Mouse (Mus musculus): ENCODE measurements around the gene Gm36176. TPM values are rescaled to one million over a fixed set of nuclear protein-coding genes. Genes with fewer than 3 reads are reported as not detected.

Gm36176 gene
- polyA plus RNA-seq, 1 experiment from 2014 or later, result not detected

- 70% methylated on average over 6 of the region's 6 CpGs for WGBS
- no peak for ATAC-seq
These were observed 7.6 kb upstream of the Gm36176 start for GRCm38 (mm10) chr10:77839006-77839405.

GRCm38 (mm10) chr10:77846961-77847360 is 358 bp downstream of the Gm36176 start:
- no peak overlapping the region for H3K9ac ChIP-seq
- no peak overlapping the region for H3K27ac ChIP-seq
- H3K27me3 ChIP-seq (replicated peaks), result no peaks in the 10 kb centered on the region
- 20% methylated on average over 2 of the region's 2 CpGs for WGBS
- no peaks in the 10 kb centered on the region for H3K9me3 ChIP-seq
- no peak for ATAC-seq
- no peak overlapping the region for H3K4me2 ChIP-seq (replicated peaks)
- H3K4me3 ChIP-seq (replicated peaks), result no peak overlapping the region
- no peaks in the 10 kb centered on the region for H3K36me3 ChIP-seq
- H3K4me1 ChIP-seq (replicated peaks), result no peaks in the 10 kb centered on the region

More at GRCm38 (mm10) chr10:77839006-77839405, 7.6 kb upstream of the Gm36176 start:
- no peak overlapping the region for H3K4me2 ChIP-seq (replicated peaks)
- no peaks in the 10 kb centered on the region for H3K4me1 ChIP-seq (replicated peaks)
- H3K9ac ChIP-seq, result no peak overlapping the region
- no peaks in the 10 kb centered on the region for H3K27me3 ChIP-seq (replicated peaks)
- H3K27ac ChIP-seq, result no peak overlapping the region
- H3K4me3 ChIP-seq (replicated peaks), result no peak overlapping the region
- H3K36me3 ChIP-seq, result no peaks in the 10 kb centered on the region
- H3K9me3 ChIP-seq, result no peaks in the 10 kb centered on the region

DNA sequence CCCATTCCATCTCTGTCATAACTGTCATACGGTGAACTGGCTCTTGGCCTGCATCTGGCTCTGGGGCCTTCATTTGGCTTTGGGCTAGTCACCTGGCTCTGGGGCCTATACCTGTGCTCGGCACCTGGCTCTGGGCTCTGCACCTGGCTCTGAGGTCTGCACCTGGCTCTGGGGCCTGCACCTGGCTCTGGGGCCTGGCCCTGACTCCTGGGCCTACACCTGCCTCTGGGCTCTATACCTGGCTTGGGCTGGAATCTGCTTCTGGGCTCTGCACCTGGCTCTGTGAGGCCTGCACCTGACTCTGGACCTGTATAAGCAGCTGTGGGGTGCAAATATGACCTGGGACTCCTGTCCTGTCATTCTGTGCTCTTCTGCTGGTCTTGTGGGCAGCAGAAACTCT is 935 bp downstream of the Gm36176 start:
- ATAC-seq, result 0 out of 2 replicates have a peak, but pooled peaks have one; percentile 31
- 80% methylated on average over 2 of the region's 2 CpGs for WGBS
- H3K4me1 ChIP-seq (replicated peaks), result no peaks in the 10 kb centered on the region

GRCm38 (mm10) chr10:77852559-77852958 is 6.0 kb downstream of the Gm36176 start, which contains the start of gene Gm10318:
Gm10318 (plus strand) TSS chr10:77852859.
- Histone ChIP-seq H3K9me3 (no peaks in the 10 kb centered on the region), H3K4me1 (replicated peaks) (no peaks in the 10 kb centered on the region), H3K4me2 (replicated peaks) (no peak within 1 kb of the TSS), H3K4me3 (replicated peaks) (no peak within 1 kb of the TSS), H3K36me3 (no peaks in the 10 kb centered on the region), H3K9ac (no peak within 1 kb of the TSS), H3K27me3 (replicated peaks) (no peaks in the 10 kb centered on the region; the same call in 1 of the 2 replicates), H3K27ac (no peak within 1 kb of the TSS)
- no peak for ATAC-seq
- WGBS, result 65% methylated on average over 9 of the region's 9 CpGs

More for the DNA sequence above, 935 bp downstream of the Gm36176 start:
- no peaks in the 10 kb centered on the region for H3K36me3 ChIP-seq
- H3K9me3 ChIP-seq, result no peaks in the 10 kb centered on the region
- H3K4me2 ChIP-seq (replicated peaks), result no peak overlapping the region
- no peak overlapping the region for H3K4me3 ChIP-seq (replicated peaks)
- no peaks in the 10 kb centered on the region for H3K27me3 ChIP-seq (replicated peaks)
- no peak overlapping the region for H3K9ac ChIP-seq
- H3K27ac ChIP-seq, result no peak overlapping the region

DNA sequence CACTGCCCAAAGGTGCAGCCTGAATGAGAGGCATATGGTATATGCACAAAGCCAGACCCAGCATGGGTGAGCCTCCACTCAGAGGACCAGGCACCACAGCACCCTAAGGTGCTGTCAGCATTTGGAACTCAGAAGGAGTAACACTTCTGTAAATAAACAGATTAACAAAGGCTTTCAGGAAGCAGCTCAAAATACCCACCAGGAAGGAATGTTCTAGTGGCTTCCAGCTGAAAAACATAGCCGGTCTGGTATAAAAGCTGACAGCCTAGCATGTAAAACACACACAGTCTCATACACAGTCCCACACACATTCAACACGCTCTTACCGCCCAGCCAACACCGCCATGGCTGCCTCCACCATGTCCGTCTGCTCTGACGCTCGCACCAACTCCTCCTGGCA is 15.1 kb downstream of the Gm36176 start, which contains the start of gene Gm3285:
Gm3285 (plus strand) TSS at position 301 of the 400 bp plus-strand sequence.
- Histone ChIP-seq H3K27me3 (replicated peaks) (no peaks in the 10 kb centered on the region), H3K9me3 (no peaks in the 10 kb centered on the region), H3K4me1 (replicated peaks) (no peaks in the 10 kb centered on the region), H3K36me3 (no peaks in the 10 kb centered on the region), H3K9ac (no peak within 1 kb of the TSS), H3K27ac (no peak within 1 kb of the TSS), H3K4me2 (replicated peaks) (no peak within 1 kb of the TSS), H3K4me3 (replicated peaks) (no peak within 1 kb of the TSS)
- WGBS, result 48% methylated on average over 7 of the region's 7 CpGs
- ATAC-seq, result no peak

DNA sequence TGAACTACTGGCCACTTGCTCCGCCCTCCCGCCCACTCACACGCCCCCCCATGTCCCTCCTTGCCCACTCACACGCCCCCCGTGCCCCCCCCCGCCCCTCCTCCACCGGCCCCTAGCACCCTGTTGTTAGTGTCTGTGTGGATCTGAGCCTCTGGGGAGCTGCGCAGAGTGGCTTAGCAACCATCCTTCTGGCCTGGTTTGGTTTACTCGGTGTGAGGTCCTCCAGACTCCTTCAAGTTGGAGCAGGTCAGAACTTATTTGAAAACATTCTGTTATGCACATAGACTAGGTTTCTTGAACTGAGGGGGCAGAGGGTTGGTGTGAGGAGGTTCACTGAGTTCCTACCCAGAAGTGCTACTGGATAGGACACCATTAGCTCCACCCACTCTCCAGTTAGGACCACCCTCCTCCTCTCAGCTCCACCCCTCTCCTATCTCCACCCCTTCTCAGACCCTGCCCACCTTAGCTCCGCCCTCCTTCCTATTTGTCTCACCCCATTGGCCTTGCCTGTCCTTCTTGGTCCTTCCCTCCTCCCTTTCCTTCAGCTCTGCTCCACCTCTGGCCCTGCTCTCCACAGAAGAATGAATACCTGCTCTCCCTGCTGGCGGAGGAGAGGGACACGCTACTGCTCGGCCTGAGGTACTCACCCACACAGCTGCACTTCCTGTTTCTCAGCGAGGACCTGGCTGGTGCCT is 17.6 kb downstream of the Gm36176 start:
- no peaks in the 10 kb centered on the region for H3K27me3 ChIP-seq (replicated peaks)
- peak overlapping the region; percentile 53 for H3K4me2 ChIP-seq (replicated peaks)
- WGBS, result 30% methylated on average over 14 of the region's 14 CpGs
- H3K4me1 ChIP-seq (replicated peaks), result no peaks in the 10 kb centered on the region
- peak; percentile 97 for ATAC-seq
- peak overlapping the region; percentile 24 for H3K4me3 ChIP-seq (replicated peaks)
- 0 out of 2 replicates have a peak overlapping the region, but pooled peaks have one; percentile 13 for H3K9ac ChIP-seq
- no peaks in the 10 kb centered on the region for H3K9me3 ChIP-seq
- H3K36me3 ChIP-seq, result no peaks in the 10 kb centered on the region
- no peak overlapping the region for H3K27ac ChIP-seq

- ATAC-seq, result peak; percentile 9; the same call in 1 of the 2 replicates
- Histone ChIP-seq H3K27ac (no peak overlapping the region), H3K4me3 (replicated peaks) (peak overlapping the region; percentile 24), H3K4me1 (replicated peaks) (no peaks in the 10 kb centered on the region), H3K27me3 (replicated peaks) (no peaks in the 10 kb centered on the region), H3K4me2 (replicated peaks) (peak overlapping the region; percentile 53), H3K9ac (0 out of 2 replicates have a peak overlapping the region, but pooled peaks have one; percentile 13), H3K36me3 (no peaks in the 10 kb centered on the region), H3K9me3 (no peaks in the 10 kb centered on the region)
- WGBS, result 33% methylated on average over 11 of the region's 11 CpGs
These were observed 18.1 kb downstream of the Gm36176 start for GRCm38 (mm10) chr10:77864762-77865143.

GRCm38 (mm10) chr10:77867546-77867945 is 20.9 kb downstream of the Gm36176 start:
- WGBS, result 8% methylated on average over 1 of the region's 1 CpGs
- Histone ChIP-seq H3K27me3 (replicated peaks) (no peaks in the 10 kb centered on the region), H3K9ac (no peak overlapping the region), H3K9me3 (no peaks in the 10 kb centered on the region), H3K36me3 (no peaks in the 10 kb centered on the region), H3K4me2 (replicated peaks) (no peak overlapping the region), H3K4me3 (replicated peaks) (no peak overlapping the region), H3K27ac (no peak overlapping the region), H3K4me1 (replicated peaks) (no peaks in the 10 kb centered on the region)
- no peak for ATAC-seq

DNA sequence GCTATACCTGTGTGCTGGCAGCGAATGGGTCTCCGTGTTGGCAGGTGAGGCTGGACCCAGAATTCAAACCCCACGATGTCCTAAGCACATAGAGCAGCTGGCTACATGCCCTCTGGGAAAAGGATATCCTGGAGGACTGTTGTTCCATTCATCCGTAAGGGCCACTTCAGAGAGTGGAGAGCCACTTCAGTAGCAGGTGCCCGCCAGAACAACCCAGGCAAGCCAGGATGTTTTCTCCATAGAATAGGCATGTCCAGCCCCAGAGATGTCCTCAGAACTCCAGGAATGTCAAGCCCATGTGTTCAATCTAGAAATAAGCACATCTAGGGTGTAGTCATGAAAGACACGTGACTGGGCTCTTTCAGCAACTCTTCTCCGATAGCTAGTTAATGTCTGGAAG is 23.0 kb downstream of the Gm36176 start:
- 87% methylated on average over 7 of the region's 7 CpGs for WGBS
- no peak overlapping the region for H3K9ac ChIP-seq
- H3K27me3 ChIP-seq (replicated peaks), result no peaks in the 10 kb centered on the region
- no peak overlapping the region for H3K4me2 ChIP-seq (replicated peaks)
- no peak overlapping the region for H3K4me3 ChIP-seq (replicated peaks)
- H3K9me3 ChIP-seq, result no peaks in the 10 kb centered on the region
- no peak overlapping the region for H3K27ac ChIP-seq
- H3K4me1 ChIP-seq (replicated peaks), result no peaks in the 10 kb centered on the region
- H3K36me3 ChIP-seq, result no peaks in the 10 kb centered on the region
- no peak for ATAC-seq

- no peak overlapping the region for H3K4me2 ChIP-seq (replicated peaks)
- ATAC-seq, result no peak
- H3K27me3 ChIP-seq (replicated peaks), result no peaks in the 10 kb centered on the region
- no peaks in the 10 kb centered on the region for H3K36me3 ChIP-seq
- H3K9me3 ChIP-seq, result no peaks in the 10 kb centered on the region
- 63% methylated on average over 6 of the region's 6 CpGs for WGBS
- H3K27ac ChIP-seq, result no peak overlapping the region
- no peaks in the 10 kb centered on the region for H3K4me1 ChIP-seq (replicated peaks)
- H3K9ac ChIP-seq, result no peak overlapping the region
- no peak overlapping the region for H3K4me3 ChIP-seq (replicated peaks)
These were observed 32.4 kb downstream of the Gm36176 start for GRCm38 (mm10) chr10:77878985-77879384.

GRCm38 (mm10) chr10:77880305-77880704 is 33.7 kb downstream of the Gm36176 start:
- WGBS, result 64% methylated on average over 3 of the region's 3 CpGs
- Histone ChIP-seq H3K9me3 (no peaks in the 10 kb centered on the region), H3K27me3 (replicated peaks) (no peaks in the 10 kb centered on the region), H3K4me3 (replicated peaks) (no peak overlapping the region), H3K9ac (no peak overlapping the region), H3K27ac (no peak overlapping the region), H3K4me2 (replicated peaks) (no peak overlapping the region), H3K4me1 (replicated peaks) (no peaks in the 10 kb centered on the region), H3K36me3 (no peaks in the 10 kb centered on the region)
- ATAC-seq, result no peak

DNA sequence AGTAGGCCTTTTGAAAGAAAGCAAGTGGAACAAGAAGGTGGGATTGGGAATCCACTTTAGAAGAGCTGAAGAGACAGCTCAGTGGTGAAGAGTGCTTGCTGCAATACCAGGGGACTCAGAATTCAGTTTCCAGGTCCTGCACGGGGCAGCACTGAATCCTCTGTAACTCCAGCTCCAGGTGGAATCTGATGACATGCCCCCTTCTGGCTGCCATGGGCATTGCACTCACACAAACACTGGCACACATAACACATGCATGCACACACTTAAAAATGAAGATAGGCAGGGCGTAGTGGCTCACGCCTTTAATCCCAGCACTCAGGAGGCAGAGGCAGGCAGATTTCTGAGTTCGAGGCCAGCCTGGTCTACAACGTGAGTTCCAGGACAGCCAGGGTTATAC is 36.0 kb downstream of the Gm36176 start:
- 86% methylated on average over 5 of the region's 5 CpGs for WGBS
- no peaks in the 10 kb centered on the region for H3K27me3 ChIP-seq (replicated peaks)
- no peak overlapping the region for H3K9ac ChIP-seq
- no peak overlapping the region for H3K4me3 ChIP-seq (replicated peaks)
- H3K9me3 ChIP-seq, result no peaks in the 10 kb centered on the region
- H3K4me1 ChIP-seq (replicated peaks), result no peaks in the 10 kb centered on the region
- no peak overlapping the region for H3K4me2 ChIP-seq (replicated peaks)
- H3K36me3 ChIP-seq, result no peaks in the 10 kb centered on the region
- no peak for ATAC-seq
- no peak overlapping the region for H3K27ac ChIP-seq
